Mouse (Mus musculus): ENCODE measurements around the gene Myl9. TPM values are rescaled to one million over a fixed set of nuclear protein-coding genes. Genes with fewer than 3 reads are reported as not detected.
"Not testable (repeated sequence)": the region's sequence is repeated elsewhere in the genome, so short reads cannot be mapped to it uniquely, and the experiment has no call there.

Myl9 gene
- polyA plus RNA-seq, 1 experiment from 2014 or later, result 23.3 TPM

DNA sequence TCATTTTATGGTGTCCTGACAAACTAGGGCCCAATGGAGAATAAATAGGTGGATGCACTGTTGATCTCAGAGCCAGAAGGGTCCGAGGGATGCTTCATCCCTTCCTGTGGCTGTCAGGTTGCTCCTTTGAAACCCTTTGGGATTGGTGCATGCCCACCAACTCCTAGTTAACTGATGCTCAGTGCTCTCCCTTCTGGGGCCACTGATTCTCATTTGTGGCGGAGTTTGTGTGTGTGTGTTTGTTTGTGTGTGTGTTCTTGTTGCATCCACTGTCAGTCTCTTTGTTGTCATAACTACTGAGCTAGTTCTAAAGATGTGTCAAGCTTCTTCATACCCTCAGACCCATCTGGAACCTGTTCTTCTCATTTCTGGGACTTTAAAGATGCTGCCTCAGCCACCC lies 9.7 kb downstream of the Myl9 start:
- H3K9ac ChIP-seq (replicated peaks; ENCODE audit: low read depth, low read length), result no peak overlapping the region
- no peaks in the 10 kb centered on the region for H3K36me3 ChIP-seq (ENCODE audit: control insufficient read depth, insufficient read depth, low read length)
- H3K27me3 ChIP-seq (ENCODE audit: control insufficient read depth, insufficient read depth, low read length), result no peaks in the 10 kb centered on the region
- 92% methylated on average over 2 of the region's 2 CpGs for WGBS
- H3K9me3 ChIP-seq (ENCODE audit: control insufficient read depth, low read length), result no peaks in the 10 kb centered on the region
- no peak overlapping the region for H3K4me3 ChIP-seq (ENCODE audit: low read depth, low read length)
- ATAC-seq (ENCODE audit: low read depth), result no peak
- no peak overlapping the region for H3K4me2 ChIP-seq (ENCODE audit: low read depth, low read length)
- no peaks in the 10 kb centered on the region for H3K4me1 ChIP-seq (ENCODE audit: control insufficient read depth, insufficient read depth, low read length)
- no peak overlapping the region for H3K27ac ChIP-seq (ENCODE audit: low read depth, low read length)

DNA sequence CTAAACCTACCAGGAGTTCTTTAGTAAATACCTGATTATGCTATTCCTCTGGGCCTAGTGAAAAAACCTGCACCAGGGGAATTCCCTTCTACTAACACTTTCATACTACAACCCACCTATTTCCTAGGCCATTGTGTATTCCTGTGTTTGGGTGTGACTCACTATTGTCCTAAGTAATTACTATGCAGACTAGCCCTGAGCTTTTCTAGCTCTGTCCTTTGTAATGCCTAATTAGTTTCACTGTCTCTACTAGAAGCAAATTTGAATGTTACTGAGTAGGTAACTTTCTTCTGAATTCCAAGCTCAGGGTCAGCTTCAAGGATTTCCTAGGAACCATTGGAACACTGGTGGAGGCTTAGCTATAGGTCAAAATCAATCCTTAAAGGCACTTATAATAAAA lies 11.1 kb downstream of the Myl9 start:
- H3K9ac ChIP-seq (replicated peaks; ENCODE audit: low read depth, low read length); H3K27me3 ChIP-seq (ENCODE audit: control insufficient read depth, insufficient read depth, low read length); H3K27ac ChIP-seq (ENCODE audit: low read depth, low read length); H3K4me3 ChIP-seq (ENCODE audit: low read depth, low read length); H3K9me3 ChIP-seq (ENCODE audit: control insufficient read depth, low read length); H3K4me2 ChIP-seq (ENCODE audit: low read depth, low read length); ATAC-seq (ENCODE audit: low read depth); H3K4me1 ChIP-seq (ENCODE audit: control insufficient read depth, insufficient read depth, low read length); H3K36me3 ChIP-seq (ENCODE audit: control insufficient read depth, insufficient read depth, low read length): not testable (repeated sequence)

DNA sequence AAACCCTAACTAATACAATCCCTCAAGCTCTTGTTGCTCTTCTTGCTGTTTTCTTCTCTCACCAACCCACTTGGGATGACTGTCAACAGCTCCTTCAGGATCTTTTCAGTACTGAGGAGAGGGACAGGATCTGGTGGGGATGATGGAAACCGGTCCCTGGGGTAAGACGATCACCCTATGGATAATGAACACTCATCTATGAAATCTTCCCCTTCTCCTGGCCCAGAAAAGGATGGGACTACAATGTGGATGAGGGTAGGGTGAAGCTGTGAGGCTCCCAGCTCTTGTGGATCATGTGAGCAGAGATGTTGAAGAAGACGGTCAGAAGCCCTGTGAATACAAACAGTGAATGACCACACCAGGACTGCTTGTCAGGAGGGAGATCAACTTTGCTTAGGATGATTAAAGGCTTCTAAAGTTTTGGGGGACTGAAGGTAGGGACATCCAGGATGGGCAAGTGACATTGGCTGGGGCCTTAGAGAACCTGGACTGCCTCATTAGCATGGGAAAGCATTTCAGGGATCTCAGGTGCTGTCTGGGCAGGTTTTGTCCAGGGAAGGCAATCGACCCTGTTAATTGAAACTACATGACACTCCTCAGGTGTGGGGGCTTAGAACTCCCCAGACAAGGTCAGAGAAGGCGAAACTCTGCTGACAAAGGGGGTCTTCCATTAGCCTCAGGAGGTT lies 12.0 kb downstream of the Myl9 start:
- no peak overlapping the region for H3K9ac ChIP-seq (replicated peaks; ENCODE audit: low read depth, low read length)
- ATAC-seq (ENCODE audit: low read depth), result no peak
- no peaks in the 10 kb centered on the region for H3K36me3 ChIP-seq (ENCODE audit: control insufficient read depth, insufficient read depth, low read length)
- H3K4me1 ChIP-seq (ENCODE audit: control insufficient read depth, insufficient read depth, low read length), result no peaks in the 10 kb centered on the region
- H3K4me2 ChIP-seq (ENCODE audit: low read depth, low read length), result no peak overlapping the region
- no peak overlapping the region for H3K27ac ChIP-seq (ENCODE audit: low read depth, low read length)
- 91% methylated on average over 5 of the region's 5 CpGs for WGBS
- no peaks in the 10 kb centered on the region for H3K27me3 ChIP-seq (ENCODE audit: control insufficient read depth, insufficient read depth, low read length)
- no peak overlapping the region for H3K4me3 ChIP-seq (ENCODE audit: low read depth, low read length)
- H3K9me3 ChIP-seq (ENCODE audit: control insufficient read depth, low read length), result no peaks in the 10 kb centered on the region; the same call in 1 of the 2 replicates

DNA sequence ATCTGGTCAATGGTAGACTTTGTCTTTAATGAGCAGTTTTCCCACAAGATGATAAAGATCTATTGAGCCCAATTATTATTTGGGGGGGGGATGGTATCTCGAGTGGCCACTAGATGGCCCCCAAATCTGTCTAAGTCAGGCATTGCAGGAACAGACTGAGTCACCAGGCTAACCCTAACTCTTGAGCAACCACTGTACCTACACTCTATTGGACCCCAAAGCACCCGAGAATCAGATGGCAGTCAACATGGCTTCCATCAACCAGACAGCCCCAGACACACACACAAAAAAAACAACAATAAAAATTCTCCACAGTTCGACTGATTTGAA lies 12.5 kb downstream of the Myl9 start:
- H3K27ac ChIP-seq (ENCODE audit: low read depth, low read length), result no peak overlapping the region
- ATAC-seq (ENCODE audit: low read depth), result no peak
- H3K4me1 ChIP-seq (ENCODE audit: control insufficient read depth, insufficient read depth, low read length), result no peaks in the 10 kb centered on the region
- H3K4me2 ChIP-seq (ENCODE audit: low read depth, low read length), result no peak overlapping the region
- H3K9me3 ChIP-seq (ENCODE audit: control insufficient read depth, low read length), result no peaks in the 10 kb centered on the region; the same call in 1 of the 2 replicates
- H3K27me3 ChIP-seq (ENCODE audit: control insufficient read depth, insufficient read depth, low read length), result no peaks in the 10 kb centered on the region
- no peaks in the 10 kb centered on the region for H3K36me3 ChIP-seq (ENCODE audit: control insufficient read depth, insufficient read depth, low read length)
- H3K4me3 ChIP-seq (ENCODE audit: low read depth, low read length), result no peak overlapping the region
- H3K9ac ChIP-seq (replicated peaks; ENCODE audit: low read depth, low read length), result no peak overlapping the region
- WGBS, result 53% methylated on average over 3 of the region's 3 CpGs

DNA sequence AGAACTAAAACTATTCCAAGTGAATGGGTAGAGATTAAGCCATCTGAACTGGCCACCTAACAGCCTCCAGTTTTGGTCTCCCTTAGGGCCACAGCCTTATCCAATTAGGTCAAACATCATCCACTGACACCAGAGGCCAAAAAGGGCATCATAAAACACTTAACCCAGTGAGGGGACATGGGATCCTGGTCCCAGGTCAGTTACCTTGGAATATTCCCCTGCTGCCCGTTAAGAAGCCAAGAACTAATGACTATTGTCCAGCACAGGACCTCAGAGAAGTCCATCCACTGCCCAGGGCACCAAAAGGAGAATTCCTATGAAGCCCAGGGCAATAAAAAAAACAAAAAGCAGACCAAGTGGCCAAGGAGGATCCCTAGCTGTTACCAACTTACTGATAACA lies 13.6 kb downstream of the Myl9 start:
- Histone ChIP-seq H3K4me2 (ENCODE audit: low read depth, low read length) (no peak overlapping the region), H3K9ac (replicated peaks; ENCODE audit: low read depth, low read length) (no peak overlapping the region), H3K27ac (ENCODE audit: low read depth, low read length) (no peak overlapping the region), H3K27me3 (ENCODE audit: control insufficient read depth, insufficient read depth, low read length) (no peaks in the 10 kb centered on the region), H3K4me3 (ENCODE audit: low read depth, low read length) (no peak overlapping the region), H3K9me3 (ENCODE audit: control insufficient read depth, low read length) (no peaks in the 10 kb centered on the region; the same call in 1 of the 2 replicates), H3K4me1 (ENCODE audit: control insufficient read depth, insufficient read depth, low read length) (no peaks in the 10 kb centered on the region), H3K36me3 (ENCODE audit: control insufficient read depth, insufficient read depth, low read length) (no peaks in the 10 kb centered on the region)
- 48% methylated on average over 1 of the region's 1 CpGs for WGBS
- ATAC-seq (ENCODE audit: low read depth), result no peak

DNA sequence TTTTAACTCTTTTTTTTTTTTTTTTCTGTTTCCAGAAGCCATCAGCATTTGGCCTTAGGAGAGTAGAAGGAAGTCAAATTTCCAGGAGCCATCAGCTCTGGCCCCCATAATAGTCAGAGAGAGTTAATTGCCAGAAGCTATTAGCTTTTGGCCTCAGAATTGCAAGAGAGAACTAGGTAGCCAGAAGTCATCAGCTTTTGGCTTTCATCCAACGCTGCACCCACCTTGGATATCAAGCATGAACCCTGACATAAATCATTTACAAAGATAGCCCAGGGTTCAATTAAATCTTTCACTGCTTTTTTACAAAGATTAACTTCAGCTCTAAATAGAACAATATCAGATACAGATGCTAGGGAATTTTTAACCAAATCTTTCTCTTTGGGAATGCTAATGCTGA lies 23.3 kb downstream of the Myl9 start:
- whole genome bisulfite sequencing, result 82% methylated on average over 1 of the region's 1 CpGs
- Histone ChIP-seq H3K27ac (ENCODE audit: low read depth, low read length) (no peak overlapping the region), H3K27me3 (ENCODE audit: control insufficient read depth, insufficient read depth, low read length) (no peaks in the 10 kb centered on the region), H3K36me3 (ENCODE audit: control insufficient read depth, insufficient read depth, low read length) (no peaks in the 10 kb centered on the region), H3K4me2 (ENCODE audit: low read depth, low read length) (no peak overlapping the region), H3K9ac (replicated peaks; ENCODE audit: low read depth, low read length) (no peak overlapping the region), H3K4me3 (ENCODE audit: low read depth, low read length) (no peak overlapping the region), H3K9me3 (ENCODE audit: control insufficient read depth, low read length) (no peaks in the 10 kb centered on the region), H3K4me1 (ENCODE audit: control insufficient read depth, insufficient read depth, low read length) (no peaks in the 10 kb centered on the region)
- no peak for ATAC-seq (ENCODE audit: low read depth)

DNA sequence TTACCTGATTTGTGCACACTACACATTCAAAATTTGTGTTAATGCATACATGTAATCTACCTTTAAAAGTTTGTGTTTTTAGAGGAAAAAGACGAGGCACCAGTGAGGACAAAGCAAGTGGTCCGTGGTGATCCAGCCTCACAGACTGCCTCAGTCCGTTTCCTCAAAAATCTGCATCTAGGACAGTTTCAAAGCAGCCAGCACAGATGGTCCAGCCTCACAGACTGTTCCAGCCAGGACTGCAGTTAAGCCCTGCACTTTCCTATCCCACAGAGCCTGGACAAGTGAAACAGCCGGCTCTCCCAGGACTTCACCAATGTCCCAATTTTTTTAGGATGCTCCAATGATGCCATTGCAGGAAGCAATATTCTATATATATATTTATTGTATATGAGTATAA lies 25.8 kb downstream of the Myl9 start:
- no peaks in the 10 kb centered on the region for H3K9me3 ChIP-seq (ENCODE audit: control insufficient read depth, low read length)
- H3K36me3 ChIP-seq (ENCODE audit: control insufficient read depth, insufficient read depth, low read length), result no peaks in the 10 kb centered on the region
- no peak overlapping the region for H3K9ac ChIP-seq (replicated peaks; ENCODE audit: low read depth, low read length)
- no peaks in the 10 kb centered on the region for H3K4me1 ChIP-seq (ENCODE audit: control insufficient read depth, insufficient read depth, low read length)
- 76% methylated on average over 4 of the region's 4 CpGs for WGBS
- H3K27ac ChIP-seq (ENCODE audit: low read depth, low read length), result no peak overlapping the region
- ATAC-seq (ENCODE audit: low read depth), result no peak
- no peaks in the 10 kb centered on the region for H3K27me3 ChIP-seq (ENCODE audit: control insufficient read depth, insufficient read depth, low read length)
- H3K4me3 ChIP-seq (ENCODE audit: low read depth, low read length), result no peak overlapping the region
- no peak overlapping the region for H3K4me2 ChIP-seq (ENCODE audit: low read depth, low read length)

DNA sequence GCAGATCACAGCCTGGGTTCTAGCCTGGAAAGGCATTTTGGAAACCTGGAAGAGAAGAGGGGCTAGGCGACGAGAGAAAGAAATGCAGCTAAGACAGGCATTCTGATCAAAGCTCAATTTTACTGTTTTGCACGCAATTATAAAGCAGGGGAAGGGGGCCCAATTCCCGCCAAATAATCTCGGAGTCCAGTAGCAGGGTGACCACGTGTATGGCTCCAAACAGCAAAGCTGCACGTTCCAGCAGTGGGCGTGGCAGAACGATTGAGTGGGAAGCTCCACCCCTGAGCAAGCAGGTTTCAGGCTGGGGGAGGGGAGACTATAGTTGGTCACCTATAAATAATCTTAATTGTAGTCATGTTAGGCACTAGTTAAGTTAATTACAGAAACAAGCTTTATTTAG lies 26.9 kb downstream of the Myl9 start:
- not testable (repeated sequence) for H3K9me3 ChIP-seq (ENCODE audit: control insufficient read depth, low read length); ATAC-seq (ENCODE audit: low read depth); H3K4me2 ChIP-seq (ENCODE audit: low read depth, low read length); H3K27ac ChIP-seq (ENCODE audit: low read depth, low read length); H3K36me3 ChIP-seq (ENCODE audit: control insufficient read depth, insufficient read depth, low read length); H3K27me3 ChIP-seq (ENCODE audit: control insufficient read depth, insufficient read depth, low read length); H3K4me3 ChIP-seq (ENCODE audit: low read depth, low read length); H3K9ac ChIP-seq (replicated peaks; ENCODE audit: low read depth, low read length); H3K4me1 ChIP-seq (ENCODE audit: control insufficient read depth, insufficient read depth, low read length)
- WGBS, result 51% methylated on average over 9 of the region's 9 CpGs

DNA sequence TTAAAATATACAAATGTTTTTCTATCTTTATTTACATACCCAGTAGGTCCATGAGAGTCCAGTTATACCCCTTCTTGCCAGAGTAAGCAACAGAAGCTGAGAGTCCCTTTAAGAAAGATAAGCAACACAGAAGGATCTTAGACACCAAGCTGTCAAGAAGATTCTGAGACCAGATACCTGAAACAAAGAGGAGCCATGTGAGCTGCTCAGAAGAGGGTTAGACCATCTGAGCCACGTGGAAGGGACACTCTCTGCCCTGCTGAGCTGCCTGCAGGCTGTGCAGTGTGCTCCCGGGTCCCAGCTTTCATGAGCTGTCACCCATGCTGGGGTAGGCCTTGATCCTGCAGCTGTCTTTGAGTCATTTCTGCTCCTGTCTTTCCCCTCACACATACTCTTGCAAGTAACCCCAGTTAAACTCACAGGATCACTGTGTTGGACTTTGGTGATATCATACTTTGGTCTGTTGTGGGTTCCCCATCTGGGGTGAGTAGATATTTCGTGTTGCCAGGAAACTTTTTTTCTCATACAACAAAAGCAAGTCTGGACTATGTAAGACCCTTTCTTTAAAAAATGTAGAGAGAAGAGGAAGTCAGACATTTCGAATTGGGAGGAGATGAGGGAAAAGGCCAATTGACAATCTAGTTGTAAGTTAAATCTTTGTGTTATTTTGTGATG lies 28.6 kb downstream of the Myl9 start:
- Histone ChIP-seq H3K27me3 (ENCODE audit: control insufficient read depth, insufficient read depth, low read length) (no peaks in the 10 kb centered on the region), H3K4me2 (ENCODE audit: low read depth, low read length) (no peak overlapping the region), H3K9ac (replicated peaks; ENCODE audit: low read depth, low read length) (no peak overlapping the region), H3K36me3 (ENCODE audit: control insufficient read depth, insufficient read depth, low read length) (no peaks in the 10 kb centered on the region), H3K9me3 (ENCODE audit: control insufficient read depth, low read length) (no peaks in the 10 kb centered on the region), H3K27ac (ENCODE audit: low read depth, low read length) (no peak overlapping the region), H3K4me1 (ENCODE audit: control insufficient read depth, insufficient read depth, low read length) (no peaks in the 10 kb centered on the region), H3K4me3 (ENCODE audit: low read depth, low read length) (no peak overlapping the region)
- 71% methylated on average over 4 of the region's 4 CpGs for WGBS
- no peak for ATAC-seq (ENCODE audit: low read depth)

All from neural tube, embryonic 14.5 days (tissue).